Mouse (Mus musculus) gastrocnemius, adult 8-10 months (tissue): ENCODE measurements at regions not wholly inside any gene's neighbourhood (a gene's known extent, or its start where the extent isn't known, plus 50 kb on each side); places are given as distances from the start of the nearest gene placed in this dataset.

ENCODE experiments used
- DNase-seq, 2 experiments: peaks; one replicate each; pipeline ENCODE4 v3.0.0; 2022; ENCODE audit warnings: low spot score in 2 of 2

GRCm38 (mm10) chr15:88469508-88470455 is 130.3 kb upstream of the Zdhhc25 start:
- no peak for DNase-seq

- DNase-seq = no peak
Observed at GRCm38 (mm10) chr15:88472351-88473100, 127.6 kb upstream of the Zdhhc25 start.

- DNase-seq = no peak
Observed at GRCm38 (mm10) chr15:88473221-88473620, 126.9 kb upstream of the Zdhhc25 start.

- DNase-seq = no peak
Observed at GRCm38 (mm10) chr15:88483471-88483870, 116.6 kb upstream of the Zdhhc25 start.

- DNase-seq = no peak
Observed at GRCm38 (mm10) chr15:88489715-88490114, 110.4 kb upstream of the Zdhhc25 start.

- no peak for DNase-seq
Observed at GRCm38 (mm10) chr15:88490316-88491090, 109.6 kb upstream of the Zdhhc25 start.

DNA sequence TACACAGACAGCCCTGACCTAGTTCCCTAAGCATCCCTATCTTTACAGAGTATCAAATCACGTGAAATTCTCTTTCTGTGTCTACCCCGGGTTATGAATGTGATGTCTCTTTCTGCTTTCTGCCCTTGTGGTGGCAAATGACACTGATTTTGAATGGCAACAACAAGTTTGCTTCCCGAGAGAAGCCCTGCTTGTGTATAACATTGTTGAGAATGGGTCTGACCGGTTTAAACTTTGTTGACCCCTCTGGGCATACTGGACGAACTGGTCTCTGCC is 109.1 kb upstream of the Zdhhc25 start:
- DNase-seq = no peak

- DNase-seq = no peak
Observed at GRCm38 (mm10) chr15:88497957-88498356, 102.1 kb upstream of the Zdhhc25 start.

DNA sequence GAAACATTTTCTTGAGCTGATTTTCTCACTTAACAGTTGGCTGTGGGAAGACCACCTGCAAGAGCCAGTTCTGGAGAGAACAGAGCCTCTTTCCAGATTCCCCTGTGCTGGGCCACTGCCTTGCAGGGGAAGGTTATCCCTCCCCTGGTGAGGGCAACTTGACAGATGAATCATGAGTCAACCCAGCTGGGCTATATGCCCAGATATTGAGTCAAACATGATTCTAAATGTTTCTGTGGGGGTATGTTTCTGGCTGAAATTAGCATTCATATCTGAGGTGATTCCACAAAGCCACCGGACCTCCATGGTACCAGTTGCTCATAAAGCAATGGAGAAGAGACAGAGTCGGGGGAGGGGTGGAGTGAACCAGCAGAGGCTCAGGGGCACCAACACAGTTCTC is 97.8 kb upstream of the Zdhhc25 start:
- no peak for DNase-seq

GRCm38 (mm10) chr15:88503896-88504295 is 96.2 kb upstream of the Zdhhc25 start:
- DNase-seq = no peak

DNA sequence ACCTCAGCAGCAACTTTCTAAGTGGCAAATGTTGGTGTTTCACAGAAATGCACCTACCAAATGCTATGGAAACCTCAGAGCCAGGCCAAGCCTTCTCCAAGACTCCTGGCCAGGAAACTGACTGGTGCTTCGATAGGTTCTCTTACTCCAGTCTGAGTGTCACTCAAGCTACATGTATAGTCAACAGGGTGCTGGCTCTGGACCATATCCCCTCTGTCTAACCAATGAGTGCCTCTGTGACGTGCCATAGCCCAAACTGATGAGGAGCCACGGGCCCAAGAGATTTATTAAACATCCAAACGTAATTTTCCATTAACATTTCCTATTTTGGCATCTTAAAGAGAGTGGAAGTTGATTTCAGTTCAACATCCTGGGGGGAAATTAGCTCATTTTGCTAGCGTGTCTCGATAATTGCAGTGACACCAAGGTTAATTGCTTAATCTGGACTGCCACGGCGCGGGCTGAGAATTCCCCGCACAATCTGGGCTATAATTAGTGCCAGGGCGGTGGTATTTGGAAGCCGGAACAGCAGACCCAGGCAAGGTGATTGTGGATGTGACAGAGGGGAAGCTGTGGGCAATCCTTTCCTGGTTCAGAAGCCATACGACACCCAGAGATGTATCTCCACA is 94.5 kb upstream of the Zdhhc25 start:
- no peak for DNase-seq

DNA sequence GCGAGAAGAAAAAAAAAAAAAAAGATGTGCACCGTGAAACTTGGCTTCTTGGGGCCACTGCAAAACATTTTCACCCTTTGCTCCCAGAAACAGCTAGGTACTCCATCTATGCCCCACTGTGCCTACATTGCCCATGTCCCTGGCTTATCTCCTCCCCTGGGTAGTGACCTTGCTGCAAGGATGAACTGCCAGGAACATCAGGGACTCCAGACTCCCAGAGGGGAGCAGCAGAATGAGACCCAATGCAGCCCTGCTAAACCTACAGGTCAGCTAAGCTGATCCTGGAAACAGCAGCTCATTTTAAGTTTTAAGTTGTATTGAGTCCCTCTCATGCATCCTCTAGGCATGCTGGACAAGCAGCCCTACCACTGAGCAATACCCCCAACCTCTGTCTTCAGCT is 92.2 kb upstream of the Zdhhc25 start:
- DNase-seq = no peak

GRCm38 (mm10) chr15:88508971-88509370 is 91.1 kb upstream of the Zdhhc25 start:
- no peak for DNase-seq

- no peak for DNase-seq
Observed at GRCm38 (mm10) chr15:88509626-88510025, 90.5 kb upstream of the Zdhhc25 start.

DNA sequence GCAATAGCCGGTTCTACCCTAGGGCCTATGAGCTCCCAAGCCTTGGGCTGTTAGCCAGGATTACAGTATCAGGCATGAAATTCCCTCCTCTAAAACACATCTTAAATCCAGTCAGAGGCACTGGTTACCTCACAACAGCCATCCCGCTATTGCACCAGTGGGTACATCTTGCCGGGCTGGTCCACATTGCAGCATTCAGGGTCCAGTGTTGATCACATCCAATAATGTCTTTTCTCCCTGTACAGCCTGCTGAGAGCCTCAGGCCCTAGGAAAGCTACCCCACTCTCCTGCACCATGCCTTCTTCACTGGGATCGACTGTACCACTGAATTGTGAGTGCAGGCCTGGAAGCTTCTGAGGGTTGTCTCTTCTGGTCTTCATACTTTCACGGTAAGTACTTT is 86.0 kb upstream of the Zdhhc25 start:
- DNase-seq = no peak

DNA sequence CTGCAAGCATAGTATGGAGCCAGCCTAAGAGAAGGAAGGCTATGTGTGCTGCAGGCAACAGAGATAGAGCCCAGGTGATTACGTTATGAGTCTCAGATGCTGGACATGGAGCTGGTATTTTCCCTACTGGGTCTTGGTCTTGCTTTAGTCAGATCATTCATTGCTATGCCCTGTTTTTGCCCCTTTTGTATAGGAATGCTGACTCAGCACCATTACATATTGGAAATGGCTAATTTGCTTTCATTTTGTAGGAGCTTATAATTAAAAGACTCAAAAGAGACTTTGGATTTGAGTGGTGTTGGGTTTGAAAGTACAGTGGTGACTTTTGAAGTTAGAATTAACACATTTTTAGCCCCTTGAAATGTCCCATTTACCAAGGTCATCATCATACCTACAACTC is 68.9 kb upstream of the Zdhhc25 start:
- DNase-seq = no peak

DNA sequence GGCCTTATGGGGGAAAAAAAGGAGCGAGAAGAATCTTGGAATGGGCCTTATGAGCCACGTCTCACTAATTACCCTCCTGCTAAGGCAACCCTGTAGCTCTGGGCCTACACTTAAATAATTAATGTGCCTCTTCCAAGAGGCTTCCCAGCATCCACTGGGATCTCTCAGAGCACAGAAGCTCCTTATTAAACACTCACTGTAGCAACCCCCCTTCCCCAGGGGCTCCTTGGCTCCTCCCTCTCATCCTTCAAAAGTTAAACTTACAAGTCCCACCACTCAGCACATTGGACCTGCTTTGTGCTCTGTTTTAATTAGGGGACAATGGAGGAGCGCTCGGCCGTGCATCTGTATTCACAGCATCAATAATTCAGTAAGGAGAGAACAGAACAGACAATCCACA is 68.1 kb upstream of the Zdhhc25 start:
- no peak for DNase-seq

GRCm38 (mm10) chr15:88533354-88533753 is 66.7 kb upstream of the Zdhhc25 start:
- no peak for DNase-seq

GRCm38 (mm10) chr15:88535516-88535915 is 64.6 kb upstream of the Zdhhc25 start:
- no peak for DNase-seq

GRCm38 (mm10) chr15:88537190-88537589 is 62.9 kb upstream of the Zdhhc25 start:
- no peak for DNase-seq

DNA sequence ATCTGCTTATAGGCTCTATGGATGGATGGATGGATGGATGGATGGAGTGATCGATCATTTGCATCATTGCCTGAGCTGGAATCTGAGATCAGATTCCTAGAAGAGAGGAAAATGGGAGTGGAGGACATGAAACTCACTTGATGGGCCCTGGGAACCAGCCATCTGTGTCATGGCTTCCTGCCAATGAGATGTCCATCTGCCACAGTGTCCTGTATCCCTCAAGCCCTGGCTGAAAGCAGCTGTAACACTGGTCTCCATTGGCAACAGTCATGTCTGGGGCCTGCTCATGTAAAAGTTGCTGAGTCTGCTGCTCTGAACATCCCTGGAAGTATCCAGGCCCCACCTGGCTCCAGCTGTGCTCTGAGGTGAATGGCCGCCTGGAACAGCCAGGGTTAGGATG is 57.5 kb upstream of the Zdhhc25 start:
- no peak for DNase-seq

DNA sequence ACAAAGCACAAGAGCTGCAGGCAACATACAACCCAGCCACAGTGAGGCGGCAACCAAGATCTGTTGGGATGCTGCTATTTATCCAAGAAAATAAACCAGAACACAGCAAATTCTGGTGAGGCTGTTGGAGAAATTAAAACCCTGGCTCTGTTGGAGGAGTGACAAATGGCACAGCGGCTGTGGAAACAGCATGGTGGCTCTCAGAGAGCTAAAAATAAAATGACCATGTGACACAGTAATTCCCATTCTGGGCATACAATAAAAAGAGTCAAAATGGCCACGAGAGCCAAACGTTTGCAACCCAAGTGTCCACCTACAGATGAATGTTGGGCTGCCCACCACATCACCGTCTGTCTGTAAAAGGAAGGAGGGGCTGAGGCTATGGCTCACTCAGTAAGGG is 55.9 kb upstream of the Zdhhc25 start:
- no peak for DNase-seq
